ENCODE assay signal across 7 mouse cellular contexts in the genomic region with DNA sequence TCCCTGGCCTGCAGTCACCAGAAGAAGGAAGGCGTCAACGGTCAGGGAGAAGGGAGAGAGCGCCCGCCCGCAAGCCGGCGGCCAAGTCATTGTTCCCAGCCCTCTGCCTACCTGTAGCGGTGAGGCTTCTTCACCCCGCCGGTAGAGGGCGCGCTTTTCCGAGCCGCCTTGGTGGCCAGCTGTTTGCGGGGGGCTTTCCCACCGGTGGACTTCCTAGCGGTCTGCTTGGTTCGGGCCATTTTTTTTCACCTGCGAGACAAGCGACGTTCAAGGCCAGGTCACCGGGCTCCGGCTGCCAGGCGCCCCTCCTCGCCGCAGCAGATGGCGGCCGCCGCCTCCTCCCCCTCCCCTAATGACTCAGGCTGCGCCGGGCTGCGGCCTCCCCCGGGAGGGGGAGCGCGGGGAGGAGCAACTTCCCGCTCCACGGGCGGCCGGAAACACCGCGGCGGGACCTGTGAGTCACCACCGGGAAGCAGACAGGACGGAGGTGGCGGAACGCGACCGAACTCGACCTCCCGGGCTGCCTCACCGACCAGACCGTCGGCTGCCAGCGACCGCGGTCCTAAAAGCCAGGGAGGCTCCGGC. TPM values are rescaled to one million over a fixed set of nuclear protein-coding genes. Genes with fewer than 3 reads are reported as not detected.
DNase-seq lines count a peak whose midpoint lies in the region; ATAC-seq lines count a peak whose summit lies in the region.

No protein-coding gene starts in this region.

- peak overlapping the region; percentile 94 for H3K4me3 ChIP-seq in intestine, embryonic 16.5 days (ENCODE audit: low read length)
- H3K4me3 ChIP-seq in megakaryocyte, embryonic 14.5 days (replicated peaks), result peak overlapping the region; percentile 94

- no peaks in the 10 kb centered on the region for H3K9me3 ChIP-seq in intestine, embryonic 16.5 days (ENCODE audit: control insufficient read depth, low read length)
- H3K9me3 ChIP-seq in megakaryocyte, embryonic 14.5 days, result no peaks in the 10 kb centered on the region

- peak overlapping the region; percentile 100 for H3K27ac ChIP-seq in intestine, embryonic 16.5 days (ENCODE audit: low read length)

- 0 out of 2 replicates have a peak overlapping the region, but pooled peaks have one; percentile 48 for H3K4me2 ChIP-seq in intestine, embryonic 16.5 days (ENCODE audit: low read depth, low read length)

- peak; percentile 89 for DNase-seq in adrenal gland, adult 8-10 months
- DNase-seq in gastrocnemius, postnatal 25 days, result peak; percentile 82
- DNase-seq in left cerebral cortex, postnatal 14 days (ENCODE audit: low spot score in 2 of 2), result peak; percentile 58 to 69
- DNase-seq in skeletal muscle tissue, adult 2 months (ENCODE audit: low read depth, low spot score), result peak; percentile 78

- H3K4me1 ChIP-seq in intestine, embryonic 16.5 days (ENCODE audit: control insufficient read depth, insufficient read depth, low read length), result no peaks in the 10 kb centered on the region
- H3K4me1 ChIP-seq in megakaryocyte, embryonic 14.5 days, result peaks cover 41% of the 10 kb centered on the region

- under 1% methylated on average over 55 of the region's 57 CpGs for WGBS in intestine, embryonic 16.5 days

- H3K9ac ChIP-seq in intestine, embryonic 16.5 days (ENCODE audit: low read depth, low read length), result peak overlapping the region; percentile 99

- ATAC-seq in common myeloid progenitor, adult 5-6 weeks (replicated peaks; ENCODE audit: low read depth, poor library complexity, severe bottlenecking), result peak; percentile 34
- peak; percentile 82 for ATAC-seq in intestine, embryonic 16.5 days

- no peaks in the 10 kb centered on the region for H3K36me3 ChIP-seq in intestine, embryonic 16.5 days (ENCODE audit: control insufficient read depth, insufficient read depth, low read length)
- H3K36me3 ChIP-seq in megakaryocyte, embryonic 14.5 days (replicated peaks; ENCODE audit: low read length), result peaks cover 24% of the 10 kb centered on the region

- no peaks in the 10 kb centered on the region for H3K27me3 ChIP-seq in intestine, embryonic 16.5 days (replicated peaks; ENCODE audit: control insufficient read depth, insufficient read depth, low read length)
- H3K27me3 ChIP-seq in megakaryocyte, embryonic 14.5 days (replicated peaks), result no peaks in the 10 kb centered on the region

- intact Hi-C loops in left cerebral cortex, postnatal 14 days (cut with DNase I), result loop anchor here (5.0 kb wide), 1 partner anchor 108 kb away; a partner anchor contains a TSS

RNA-seq across cellular contexts. Expression of a gene that starts 3.9 kb away (rescaled TPM):
- 100 to 1,000 TPM; 302 to 413 (median 377) TPM for total RNA-seq in adrenal gland, adult 8-10 months (2022)
- 867 and 869 TPM in 2 replicates for total RNA-seq in common myeloid progenitor, adult 5-6 weeks (2017)
- 10 to 100 TPM; 65.8 to 68.4 TPM for total RNA-seq in gastrocnemius, postnatal 25 days (2021)
- polyA plus RNA-seq in intestine, embryonic 16.5 days (2015; fragmentation: Nextera tagmentation; extraction: Ambion mirVana), result 1,239 and 1,387 TPM in 2 replicates
- 100 to 1,000 TPM; 254 to 295 TPM for total RNA-seq in left cerebral cortex, postnatal 14 days (2021)
- 819 and 908 TPM in 2 replicates for polyA plus RNA-seq in megakaryocyte, embryonic 14.5 days (2012; ENCODE audit: insufficient read depth, low replicate concordance)

RNA-seq across cellular contexts. Expression of a gene that starts 6.3 kb away (rescaled TPM):
- 10 to 100 TPM; 19.7 to 45.2 (median 29.6) TPM for total RNA-seq in adrenal gland, adult 8-10 months (2022)
- 15.8 and 28.5 TPM in 2 replicates for total RNA-seq in common myeloid progenitor, adult 5-6 weeks (2017)
- total RNA-seq in gastrocnemius, postnatal 25 days (2021), result 1 to 10 TPM; 6.1 to 6.6 TPM
- polyA plus RNA-seq in intestine, embryonic 16.5 days (2015; fragmentation: Nextera tagmentation; extraction: Ambion mirVana), result 22.9 and 24.4 TPM in 2 replicates
- 10 to 100 TPM; 23.8 to 25.5 TPM for total RNA-seq in left cerebral cortex, postnatal 14 days (2021)
- polyA plus RNA-seq in megakaryocyte, embryonic 14.5 days (2012; ENCODE audit: insufficient read depth, low replicate concordance), result 18.8 and 53.4 TPM in 2 replicates

RNA-seq across cellular contexts. Expression of a gene that starts 11.3 kb away (rescaled TPM):
- 10 to 100 TPM; 37.3 to 55.6 (median 46.4) TPM for total RNA-seq in adrenal gland, adult 8-10 months (2022)
- total RNA-seq in common myeloid progenitor, adult 5-6 weeks (2017), result 34.6 and 43.6 TPM in 2 replicates
- total RNA-seq in gastrocnemius, postnatal 25 days (2021), result 1 to 10 TPM; 3.6 to 4.3 TPM
- polyA plus RNA-seq in intestine, embryonic 16.5 days (2015; fragmentation: Nextera tagmentation; extraction: Ambion mirVana), result 360 and 389 TPM in 2 replicates
- 10 to 100 TPM; 18.8 to 19.4 TPM for total RNA-seq in left cerebral cortex, postnatal 14 days (2021)
- 197 and 238 TPM in 2 replicates for polyA plus RNA-seq in megakaryocyte, embryonic 14.5 days (2012; ENCODE audit: insufficient read depth, low replicate concordance)

RNA-seq across cellular contexts. Expression of a gene that starts 49.4 kb away (rescaled TPM):
- total RNA-seq in adrenal gland, adult 8-10 months (2022), result 1 to 10 TPM; 3.5 to 5.1 (median 3.9) TPM
- 0.29 and 5.1 TPM in 2 replicates for total RNA-seq in common myeloid progenitor, adult 5-6 weeks (2017)
- total RNA-seq in gastrocnemius, postnatal 25 days (2021), result 1 to 10 TPM; 4.2 to 4.5 TPM
- 11.9 and 15.2 TPM in 2 replicates for polyA plus RNA-seq in intestine, embryonic 16.5 days (2015; fragmentation: Nextera tagmentation; extraction: Ambion mirVana)
- total RNA-seq in left cerebral cortex, postnatal 14 days (2021), result 1 to 10 TPM; 3.2 to 4.2 TPM
- polyA plus RNA-seq in megakaryocyte, embryonic 14.5 days (2012; ENCODE audit: insufficient read depth, low replicate concordance), result 5.6 and 6.9 TPM in 2 replicates

RNA-seq across cellular contexts. Expression of a gene that starts 53.9 kb away (rescaled TPM):
- total RNA-seq in adrenal gland, adult 8-10 months (2022), result 1 to 10 TPM in 3 of 4 experiments, under 1 TPM in 1; 0.75 to 1.6 (median 1.4) TPM
- total RNA-seq in common myeloid progenitor, adult 5-6 weeks (2017), result 29.7 and 29.9 TPM in 2 replicates
- under 1 TPM; 0.16 to 0.38 TPM for total RNA-seq in gastrocnemius, postnatal 25 days (2021)
- polyA plus RNA-seq in intestine, embryonic 16.5 days (2015; fragmentation: Nextera tagmentation; extraction: Ambion mirVana), result 6.4 and 7.5 TPM in 2 replicates
- total RNA-seq in left cerebral cortex, postnatal 14 days (2021), result under 1 TPM; 0.46 to 0.55 TPM
- 221 and 384 TPM in 2 replicates for polyA plus RNA-seq in megakaryocyte, embryonic 14.5 days (2012; ENCODE audit: insufficient read depth, low replicate concordance)

Comparison
In these comparisons a context has a peak if more than half of its experiments do, and no peak if none do; other contexts are left out.
1. Peak in every context shown above with its lines: DNase-seq, ATAC-seq, H3K4me3 ChIP-seq and H3K27ac ChIP-seq.